Mouse (Mus musculus): Measurements from ENCODE around the gene Fitm2.
"Not testable (repeated sequence)": the region's sequence is repeated elsewhere in the genome, so short reads cannot be mapped to it uniquely, and the experiment has no call there.

Gene Fitm2

GRCm38 (mm10) chr2:163466771-163467170 is 5.7 kb downstream of the Fitm2 start:
- in situ Hi-C loops (cut with MboI; ENCODE audit: low pct_unique_long_range_greater_than_20kb in 1 of 2, low sequenced_read_pairs in 2 of 2, unreplicated experiment in 1 of 2), result no loop called here

- in situ Hi-C loops (cut with MboI; ENCODE audit: low pct_unique_long_range_greater_than_20kb in 1 of 2, low sequenced_read_pairs in 2 of 2, unreplicated experiment in 1 of 2), result no loop called here
Measured at GRCm38 (mm10) chr2:163464562-163464961, 7.9 kb downstream of the Fitm2 start.

GRCm38 (mm10) chr2:163463998-163464397 is 8.4 kb downstream of the Fitm2 start:
- in situ Hi-C loops (cut with MboI; ENCODE audit: low pct_unique_long_range_greater_than_20kb in 1 of 2, low sequenced_read_pairs in 2 of 2, unreplicated experiment in 1 of 2), result no loop called here

- in situ Hi-C loops (cut with MboI; ENCODE audit: low pct_unique_long_range_greater_than_20kb in 1 of 2, low sequenced_read_pairs in 2 of 2, unreplicated experiment in 1 of 2), result no loop called here
Measured at GRCm38 (mm10) chr2:163463251-163463769, 9.1 kb downstream of the Fitm2 start.

- in situ Hi-C loops (cut with MboI; ENCODE audit: low pct_unique_long_range_greater_than_20kb in 1 of 2, low sequenced_read_pairs in 2 of 2, unreplicated experiment in 1 of 2), result no loop called here
Measured at GRCm38 (mm10) chr2:163462801-163463200, 9.6 kb downstream of the Fitm2 start.

GRCm38 (mm10) chr2:163462386-163462785 is 10.0 kb downstream of the Fitm2 start:
- in situ Hi-C loops (cut with MboI; ENCODE audit: low pct_unique_long_range_greater_than_20kb in 1 of 2, low sequenced_read_pairs in 2 of 2, unreplicated experiment in 1 of 2), result no loop called here

- in situ Hi-C loops (cut with MboI; ENCODE audit: low pct_unique_long_range_greater_than_20kb in 1 of 2, low sequenced_read_pairs in 2 of 2, unreplicated experiment in 1 of 2), result not testable (repeated sequence)
Measured at GRCm38 (mm10) chr2:163461307-163461706, 11.1 kb downstream of the Fitm2 start.

- in situ Hi-C loops (cut with MboI; ENCODE audit: low pct_unique_long_range_greater_than_20kb in 1 of 2, low sequenced_read_pairs in 2 of 2, unreplicated experiment in 1 of 2), result no loop called here
Measured at GRCm38 (mm10) chr2:163460622-163461021, 11.8 kb downstream of the Fitm2 start.

GRCm38 (mm10) chr2:163459380-163459779 is 13.0 kb downstream of the Fitm2 start:
- in situ Hi-C loops (cut with MboI; ENCODE audit: low pct_unique_long_range_greater_than_20kb in 1 of 2, low sequenced_read_pairs in 2 of 2, unreplicated experiment in 1 of 2), result no loop called here

GRCm38 (mm10) chr2:163458539-163459265 is 13.7 kb downstream of the Fitm2 start:
- in situ Hi-C loops (cut with MboI; ENCODE audit: low pct_unique_long_range_greater_than_20kb in 1 of 2, low sequenced_read_pairs in 2 of 2, unreplicated experiment in 1 of 2), result no loop called here

GRCm38 (mm10) chr2:163453378-163453777 is 19.1 kb downstream of the Fitm2 start:
- in situ Hi-C loops (cut with MboI; ENCODE audit: low pct_unique_long_range_greater_than_20kb in 1 of 2, low sequenced_read_pairs in 2 of 2, unreplicated experiment in 1 of 2), result no loop called here

GRCm38 (mm10) chr2:163452738-163453137 is 19.7 kb downstream of the Fitm2 start:
- in situ Hi-C loops (cut with MboI; ENCODE audit: low pct_unique_long_range_greater_than_20kb in 1 of 2, low sequenced_read_pairs in 2 of 2, unreplicated experiment in 1 of 2), result no loop called here

- in situ Hi-C loops (cut with MboI; ENCODE audit: low pct_unique_long_range_greater_than_20kb in 1 of 2, low sequenced_read_pairs in 2 of 2, unreplicated experiment in 1 of 2), result no loop called here
Measured at GRCm38 (mm10) chr2:163450668-163451295, 21.6 kb downstream of the Fitm2 start.

GRCm38 (mm10) chr2:163449276-163449675 is 23.2 kb downstream of the Fitm2 start:
- in situ Hi-C loops (cut with MboI; ENCODE audit: low pct_unique_long_range_greater_than_20kb in 1 of 2, low sequenced_read_pairs in 2 of 2, unreplicated experiment in 1 of 2), result no loop called here

- in situ Hi-C loops (cut with MboI; ENCODE audit: low pct_unique_long_range_greater_than_20kb in 1 of 2, low sequenced_read_pairs in 2 of 2, unreplicated experiment in 1 of 2), result no loop called here
Measured at GRCm38 (mm10) chr2:163447375-163447774, 25.1 kb downstream of the Fitm2 start.

- in situ Hi-C loops (cut with MboI; ENCODE audit: low pct_unique_long_range_greater_than_20kb in 1 of 2, low sequenced_read_pairs in 2 of 2, unreplicated experiment in 1 of 2), result no loop called here
Measured at GRCm38 (mm10) chr2:163444017-163444416, 28.4 kb downstream of the Fitm2 start.

- in situ Hi-C loops (cut with MboI; ENCODE audit: low pct_unique_long_range_greater_than_20kb in 1 of 2, low sequenced_read_pairs in 2 of 2, unreplicated experiment in 1 of 2), result no loop called here
Measured at GRCm38 (mm10) chr2:163443543-163443942, 28.9 kb downstream of the Fitm2 start.

GRCm38 (mm10) chr2:163439488-163439887 is 32.9 kb downstream of the Fitm2 start:
- in situ Hi-C loops (cut with MboI; ENCODE audit: low pct_unique_long_range_greater_than_20kb in 1 of 2, low sequenced_read_pairs in 2 of 2, unreplicated experiment in 1 of 2), result no loop called here

- in situ Hi-C loops (cut with MboI; ENCODE audit: low pct_unique_long_range_greater_than_20kb in 1 of 2, low sequenced_read_pairs in 2 of 2, unreplicated experiment in 1 of 2), result no loop called here
Measured at GRCm38 (mm10) chr2:163438619-163439451, 33.6 kb downstream of the Fitm2 start.

Measured in mouse embryonic stem cell (cell line).